ENCODE assay signal across 49 mouse cellular contexts in genomic region chr4:104925383-104925782, GRCm38 (mm10). TPM values are rescaled to one million over a fixed set of nuclear protein-coding genes. Genes with fewer than 3 reads are reported as not detected.
"Had no signal": no experiment of that assay in that cellular context is flagged by ENCODE, and none has a peak within 500 bp of the region (broad histone marks: within the 10 kb centered on the region; RNA-seq: fewer than 3 reads in every experiment).

No protein-coding gene starts in this region.

- H3K9ac ChIP-seq: heart, embryonic 12.5 days; heart, embryonic 13.5 days; heart, embryonic 15.5 days; hindbrain, embryonic 12.5 days; hindbrain, embryonic 13.5 days; hindbrain, embryonic 14.5 days; hindbrain, embryonic 15.5 days; intestine, embryonic 15.5 days; kidney, embryonic 15.5 days had no signal

- H3K4me1 ChIP-seq: heart, embryonic 10.5 days; heart, embryonic 12.5 days; heart, embryonic 13.5 days; heart, embryonic 15.5 days; hindbrain, embryonic 10.5 days; hindbrain, embryonic 12.5 days; hindbrain, embryonic 13.5 days; hindbrain, embryonic 15.5 days; intestine, embryonic 15.5 days; kidney, embryonic 15.5 days had no signal

- H3K36me3 ChIP-seq: heart, embryonic 10.5 days; heart, embryonic 12.5 days; heart, embryonic 13.5 days; heart, embryonic 15.5 days; hindbrain, embryonic 10.5 days; hindbrain, embryonic 12.5 days; hindbrain, embryonic 13.5 days; hindbrain, embryonic 15.5 days; intestine, embryonic 15.5 days; kidney, embryonic 15.5 days had no signal

- ATAC-seq: hindbrain, embryonic 16.5 days; hindbrain, postnatal 0 days; inflammation-experienced regulatory T-cells, adult 6 months; intestine, embryonic 15.5 days; intestine, embryonic 16.5 days; intestine, postnatal 0 days had no signal

- H3K9me3 ChIP-seq: heart, embryonic 10.5 days; heart, embryonic 12.5 days; heart, embryonic 13.5 days; heart, embryonic 15.5 days; hindbrain, embryonic 10.5 days; hindbrain, embryonic 12.5 days; hindbrain, embryonic 13.5 days; hindbrain, embryonic 15.5 days; intestine, embryonic 15.5 days; kidney, embryonic 15.5 days had no signal

- DNase-seq: heart, postnatal 10 days; heart, postnatal 14 days; heart, postnatal 36 days; heart, postnatal 4 days; kidney, adult 11 months; kidney, adult 18-20 months; kidney, adult 2 months; kidney, adult 8-10 months; kidney, adult 9 months; kidney, postnatal 10 days; kidney, postnatal 14 days; kidney, postnatal 25 days; kidney, postnatal 36 days; kidney, postnatal 4 days; layer of hippocampus, adult 9-11 months; layer of hippocampus, postnatal 36 days had no signal

- H3K4me2 ChIP-seq: heart, embryonic 11.5 days; heart, embryonic 12.5 days; heart, embryonic 13.5 days; heart, embryonic 15.5 days; hindbrain, embryonic 12.5 days; hindbrain, embryonic 13.5 days; hindbrain, embryonic 14.5 days; hindbrain, embryonic 15.5 days; intestine, embryonic 15.5 days; kidney, embryonic 15.5 days had no signal

- H3K27ac ChIP-seq: heart, embryonic 10.5 days; heart, embryonic 13.5 days; heart, embryonic 15.5 days; hindbrain, embryonic 10.5 days; hindbrain, embryonic 12.5 days; hindbrain, embryonic 13.5 days; hindbrain, embryonic 14.5 days; hindbrain, embryonic 15.5 days; hindbrain, postnatal 0 days; intestine, embryonic 15.5 days; kidney, embryonic 15.5 days; kidney, postnatal 0 days; layer of hippocampus, adult 2 months; left cerebral cortex, adult 2 months had no signal

- H3K27me3 ChIP-seq: heart, embryonic 12.5 days; heart, embryonic 13.5 days; heart, embryonic 15.5 days; hindbrain, embryonic 12.5 days; hindbrain, embryonic 13.5 days; hindbrain, embryonic 15.5 days; intestine, embryonic 15.5 days; kidney, embryonic 15.5 days had no signal

- H3K4me3 ChIP-seq: heart, embryonic 10.5 days; heart, embryonic 12.5 days; heart, embryonic 13.5 days; heart, embryonic 15.5 days; hindbrain, embryonic 10.5 days; hindbrain, embryonic 12.5 days; hindbrain, embryonic 13.5 days; hindbrain, embryonic 15.5 days; intestine, embryonic 15.5 days; kidney, embryonic 15.5 days; layer of hippocampus, adult 2 months; left cerebral cortex, adult 2 months had no signal

RNA-seq across cellular contexts. Expression of gene Fyb2, which starts 12.1 kb away (rescaled TPM):
- total RNA-seq: heart, postnatal 14 days; heart, postnatal 36 days; heart, postnatal 4 days; hematopoietic stem cell, adult 5-6 weeks had no signal
- polyA plus RNA-seq: heart, embryonic 12.5 days; heart, embryonic 14.5 days; heart, postnatal 0 days; inflammation-experienced regulatory T-cells, adult 6 months; intestine, embryonic 14.5 days had no signal

RNA-seq across cellular contexts. Expression of gene C8a, which starts 49.2 kb away (rescaled TPM):
- total RNA-seq: heart, postnatal 10 days; heart, postnatal 14 days; heart, postnatal 25 days; heart, postnatal 36 days; heart, postnatal 4 days; hematopoietic stem cell, adult 5-6 weeks; hindbrain, postnatal 0 days; layer of hippocampus, adult 18-20 months; layer of hippocampus, adult 2 months; layer of hippocampus, adult 8-10 months; layer of hippocampus, postnatal 10 days; layer of hippocampus, postnatal 14 days; layer of hippocampus, postnatal 25 days; layer of hippocampus, postnatal 36 days; left cerebral cortex, adult 18-20 months; left cerebral cortex, adult 2 months had no signal
- polyA plus RNA-seq: heart, embryonic 13.5 days; heart, embryonic 14.5 days; heart, embryonic 15.5 days; heart, embryonic 16.5 days; heart, postnatal 0 days; hindbrain, embryonic 10.5 days; hindbrain, embryonic 11.5 days; hindbrain, embryonic 12.5 days; hindbrain, embryonic 13.5 days; hindbrain, embryonic 14.5 days; hindbrain, embryonic 15.5 days; hindbrain, embryonic 16.5 days; inflammation-experienced regulatory T-cells, adult 6 months; intestine, postnatal 0 days had no signal
